Mouse (Mus musculus): ENCODE measurements around the gene Apol7b. TPM values are rescaled to one million over a fixed set of nuclear protein-coding genes. Genes with fewer than 3 reads are reported as not detected.
"Not testable (repeated sequence)": the region's sequence is repeated elsewhere in the genome, so short reads cannot be mapped to it uniquely, and the experiment has no call there.

The Apol7b gene
- polyA plus RNA-seq, 1 experiment from 2014 or later, result not detected

DNA sequence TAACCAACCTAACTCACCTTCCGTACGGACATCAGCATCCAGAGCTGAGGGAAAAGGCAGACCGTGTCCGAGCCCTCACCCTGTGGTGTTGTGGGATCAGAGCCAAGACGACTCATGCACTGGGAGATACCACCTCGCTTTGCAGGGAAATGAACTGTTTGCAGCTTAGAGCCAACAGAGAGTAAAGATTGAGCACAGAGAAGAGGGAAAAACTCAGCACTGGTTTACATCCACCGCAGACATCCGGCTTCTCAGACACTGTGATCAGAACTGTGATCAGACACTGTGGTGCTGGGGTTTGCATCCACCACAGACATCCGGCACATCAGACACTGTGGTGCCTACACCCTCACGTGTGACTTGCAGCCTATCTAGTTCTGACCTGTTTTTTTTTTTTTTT, 40.9 kb downstream of the Apol7b start:
- H3K4me1 ChIP-seq (ENCODE audit: control insufficient read depth, insufficient read depth, low read length); H3K36me3 ChIP-seq (ENCODE audit: control insufficient read depth, insufficient read depth, low read length); H3K9me3 ChIP-seq (ENCODE audit: control insufficient read depth, low read depth, low read length); H3K4me3 ChIP-seq (ENCODE audit: low read depth, low read length); ATAC-seq (ENCODE audit: insufficient number of reproducible peaks, insufficient read depth, low FRiP score, low read depth); H3K9ac ChIP-seq (replicated peaks; ENCODE audit: low read depth, low read length); H3K27ac ChIP-seq (ENCODE audit: low read length); H3K4me2 ChIP-seq (replicated peaks; ENCODE audit: low read depth, low read length); H3K27me3 ChIP-seq (ENCODE audit: control insufficient read depth, insufficient read depth, low read length): not testable (repeated sequence)
- 65% methylated on average over 10 of the region's 10 CpGs for WGBS

DNA sequence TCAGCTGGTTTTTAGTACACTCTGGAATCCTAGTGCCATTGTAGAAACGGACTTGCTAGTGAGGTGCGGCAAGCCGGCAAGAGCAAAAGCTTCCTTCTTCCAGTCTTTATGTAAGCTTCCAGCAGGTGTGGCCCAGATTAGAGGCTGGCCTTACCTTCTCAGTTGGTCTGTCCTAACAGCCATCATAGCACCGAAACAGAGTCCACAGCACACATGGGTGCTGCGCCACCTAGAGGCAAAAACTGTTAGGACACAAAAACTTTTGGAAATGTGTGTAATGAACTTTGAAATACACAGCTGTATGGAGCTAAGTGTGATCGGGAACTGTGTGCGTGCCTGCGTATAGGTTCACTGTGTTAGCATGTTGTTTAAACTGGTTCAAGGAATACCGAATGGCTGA, 48.3 kb downstream of the Apol7b start, which contains the start of gene Apol7a:
Gene Apol7a (minus strand): TSS at position 84 of the 400 bp plus-strand sequence.
- not testable (repeated sequence) for H3K4me2 ChIP-seq (replicated peaks; ENCODE audit: low read depth, low read length); ATAC-seq (ENCODE audit: insufficient number of reproducible peaks, insufficient read depth, low FRiP score, low read depth); H3K4me1 ChIP-seq (ENCODE audit: control insufficient read depth, insufficient read depth, low read length); H3K4me3 ChIP-seq (ENCODE audit: low read depth, low read length); H3K9me3 ChIP-seq (ENCODE audit: control insufficient read depth, low read depth, low read length); H3K9ac ChIP-seq (replicated peaks; ENCODE audit: low read depth, low read length); H3K27me3 ChIP-seq (ENCODE audit: control insufficient read depth, insufficient read depth, low read length); H3K36me3 ChIP-seq (ENCODE audit: control insufficient read depth, insufficient read depth, low read length)
- WGBS, result 53% methylated on average over 9 of the region's 9 CpGs
- peak within 1 kb of the TSS; percentile 30; the same call in 1 of the 2 replicates for H3K27ac ChIP-seq (ENCODE audit: low read length)

DNA sequence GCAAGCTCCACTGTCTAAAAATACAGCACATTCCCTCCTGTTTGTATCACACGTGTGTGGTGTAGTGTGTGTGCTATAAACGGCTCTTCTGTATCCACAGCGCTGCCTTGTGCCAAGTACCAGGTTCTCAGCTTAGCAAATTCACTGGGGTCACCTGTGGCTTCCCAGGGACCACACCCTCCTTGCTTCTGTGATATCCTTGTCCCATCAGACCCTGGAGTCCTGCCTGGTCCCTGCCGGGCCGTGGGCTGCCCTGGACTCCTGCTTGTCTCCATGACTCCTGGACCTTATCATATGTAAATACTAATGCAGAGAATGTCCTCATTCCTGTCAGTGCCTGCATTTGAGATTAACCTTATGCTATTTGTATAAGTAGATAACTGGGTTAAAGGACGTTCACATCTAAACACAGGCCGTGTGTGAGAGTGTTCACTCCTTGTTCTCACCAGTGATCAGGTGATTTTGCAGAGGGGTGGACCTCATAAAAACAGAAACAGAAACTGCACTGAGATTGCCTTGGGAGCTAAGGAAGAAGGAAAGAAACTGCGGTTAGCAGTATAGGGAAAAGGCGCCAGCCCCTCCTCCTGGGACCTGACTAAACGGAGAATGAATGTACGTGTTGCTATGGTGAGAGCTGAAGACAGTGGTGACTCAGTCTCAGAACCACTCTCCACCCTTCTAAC, 49.7 kb downstream of the Apol7b start:
- not testable (repeated sequence) for H3K4me2 ChIP-seq (replicated peaks; ENCODE audit: low read depth, low read length); H3K4me3 ChIP-seq (ENCODE audit: low read depth, low read length); H3K27ac ChIP-seq (ENCODE audit: low read length); H3K27me3 ChIP-seq (ENCODE audit: control insufficient read depth, insufficient read depth, low read length); H3K4me1 ChIP-seq (ENCODE audit: control insufficient read depth, insufficient read depth, low read length); H3K9me3 ChIP-seq (ENCODE audit: control insufficient read depth, low read depth, low read length); H3K9ac ChIP-seq (replicated peaks; ENCODE audit: low read depth, low read length); H3K36me3 ChIP-seq (ENCODE audit: control insufficient read depth, insufficient read depth, low read length)
- WGBS, result 37% methylated on average over 11 of the region's 11 CpGs
- peak; percentile 83 for ATAC-seq (ENCODE audit: insufficient number of reproducible peaks, insufficient read depth, low FRiP score, low read depth)

DNA sequence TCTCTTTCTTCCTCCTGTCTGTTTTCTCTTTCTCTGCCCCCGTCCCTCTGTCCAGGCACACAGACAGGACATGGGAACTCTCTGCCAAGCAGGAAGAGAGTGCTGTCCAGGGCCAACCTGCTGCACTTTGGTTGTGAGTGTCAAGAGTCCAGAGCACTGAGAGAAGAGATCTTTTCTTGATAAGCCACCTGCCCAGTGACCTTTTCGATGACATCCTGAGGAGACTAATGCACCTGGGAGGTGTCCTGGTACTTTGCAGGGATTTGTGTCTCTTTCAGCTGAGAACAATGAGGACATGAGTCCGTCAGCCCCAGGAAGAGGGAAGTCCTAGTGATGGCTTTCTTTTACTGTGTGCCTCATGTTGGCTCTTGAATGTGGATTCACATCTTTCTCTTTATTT, 53.5 kb downstream of the Apol7b start:
- not testable (repeated sequence) for H3K9me3 ChIP-seq (ENCODE audit: control insufficient read depth, low read depth, low read length); H3K36me3 ChIP-seq (ENCODE audit: control insufficient read depth, insufficient read depth, low read length); H3K27ac ChIP-seq (ENCODE audit: low read length); H3K4me2 ChIP-seq (replicated peaks; ENCODE audit: low read depth, low read length); H3K9ac ChIP-seq (replicated peaks; ENCODE audit: low read depth, low read length); H3K27me3 ChIP-seq (ENCODE audit: control insufficient read depth, insufficient read depth, low read length); H3K4me1 ChIP-seq (ENCODE audit: control insufficient read depth, insufficient read depth, low read length); ATAC-seq (ENCODE audit: insufficient number of reproducible peaks, insufficient read depth, low FRiP score, low read depth); H3K4me3 ChIP-seq (ENCODE audit: low read depth, low read length)
- WGBS, result 60% methylated on average over 3 of the region's 3 CpGs

DNA sequence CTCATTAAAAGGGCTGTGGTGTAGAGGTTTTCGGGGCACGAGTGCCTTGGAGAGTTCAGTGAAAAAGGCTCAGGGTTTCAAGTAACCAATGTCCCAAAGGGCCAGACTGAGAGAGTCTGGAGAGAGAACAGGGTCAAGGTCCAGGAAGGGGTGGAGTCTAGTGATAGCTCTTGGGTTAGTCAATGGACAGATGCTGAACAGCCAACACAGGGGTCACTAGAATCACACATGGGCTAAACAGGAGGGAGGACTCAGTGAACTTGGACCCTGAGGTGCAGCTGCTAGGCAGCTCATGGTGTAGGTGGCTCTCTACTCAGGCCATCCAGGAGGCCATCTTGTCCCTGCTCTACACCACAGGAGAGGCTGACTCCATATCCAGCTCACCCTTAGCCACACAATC, 59.8 kb downstream of the Apol7b start:
- no peaks in the 10 kb centered on the region for H3K9me3 ChIP-seq (ENCODE audit: control insufficient read depth, low read depth, low read length)
- no peak for ATAC-seq (ENCODE audit: insufficient number of reproducible peaks, insufficient read depth, low FRiP score, low read depth)
- no peaks in the 10 kb centered on the region for H3K4me1 ChIP-seq (ENCODE audit: control insufficient read depth, insufficient read depth, low read length)
- H3K9ac ChIP-seq (replicated peaks; ENCODE audit: low read depth, low read length), result no peak overlapping the region
- 86% methylated on average over 2 of the region's 2 CpGs for WGBS
- H3K36me3 ChIP-seq (ENCODE audit: control insufficient read depth, insufficient read depth, low read length), result no peaks in the 10 kb centered on the region
- no peak overlapping the region for H3K4me3 ChIP-seq (ENCODE audit: low read depth, low read length)
- H3K4me2 ChIP-seq (replicated peaks; ENCODE audit: low read depth, low read length), result no peak overlapping the region
- no peaks in the 10 kb centered on the region for H3K27me3 ChIP-seq (ENCODE audit: control insufficient read depth, insufficient read depth, low read length)
- H3K27ac ChIP-seq (ENCODE audit: low read length), result no peak overlapping the region

DNA sequence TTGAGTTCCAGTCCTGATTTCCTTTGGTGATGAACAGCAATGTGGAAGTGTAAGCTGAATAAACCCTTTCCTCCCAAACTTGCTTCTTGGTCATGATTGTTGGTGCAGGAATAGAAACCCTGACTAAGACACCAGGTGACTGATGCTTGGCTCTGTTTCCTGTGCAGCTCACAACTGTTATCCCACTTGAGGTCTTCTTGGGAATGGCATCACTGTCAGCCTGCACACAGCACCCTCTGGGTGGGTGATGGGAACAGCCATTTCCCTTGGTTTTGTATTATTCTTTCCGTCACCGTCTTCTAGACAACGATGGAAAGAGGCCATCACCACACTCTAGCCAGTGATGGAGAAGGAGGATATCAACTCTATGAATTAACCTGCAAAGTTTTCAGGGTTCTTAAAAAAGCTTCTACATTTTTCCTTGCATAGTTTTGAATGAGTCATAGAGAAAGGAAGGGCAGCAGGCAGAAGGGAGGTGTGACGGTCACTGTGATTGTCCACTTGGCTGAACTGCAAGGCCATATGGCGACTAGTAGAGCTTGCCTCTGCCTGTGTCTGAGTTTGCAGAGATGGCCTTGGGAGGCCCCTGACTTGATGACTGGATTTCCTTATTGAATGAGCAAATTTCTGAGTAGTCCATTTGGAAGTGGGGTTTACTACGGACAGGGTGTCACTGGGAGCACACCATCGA, 62.8 kb downstream of the Apol7b start:
- no peaks in the 10 kb centered on the region for H3K27me3 ChIP-seq (ENCODE audit: control insufficient read depth, insufficient read depth, low read length)

DNA sequence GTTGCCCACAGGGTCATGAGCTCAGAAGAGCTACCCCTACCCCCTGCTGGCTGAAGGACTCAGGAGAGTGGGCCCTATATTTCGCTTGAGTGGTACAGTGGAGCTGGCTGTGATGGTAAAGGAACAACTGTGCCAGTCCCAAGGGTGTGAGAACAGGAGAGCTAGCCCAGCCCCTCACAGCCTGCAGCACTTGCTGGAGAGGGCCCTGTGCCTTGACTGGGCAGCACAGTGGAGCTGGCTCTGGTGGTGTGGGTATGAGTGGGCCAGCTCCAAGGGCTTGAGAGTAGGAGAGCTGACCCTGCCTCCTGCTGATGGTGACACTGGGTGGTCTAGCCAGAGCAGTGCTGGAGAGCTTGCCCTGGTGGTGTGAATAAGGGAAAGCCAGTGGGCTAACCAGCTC, 64.4 kb downstream of the Apol7b start:
- peak; percentile 42; the same call in 1 of the 2 replicates for ATAC-seq (ENCODE audit: insufficient number of reproducible peaks, insufficient read depth, low FRiP score, low read depth)
- no peaks in the 10 kb centered on the region for H3K9me3 ChIP-seq (ENCODE audit: control insufficient read depth, low read depth, low read length)
- 56% methylated on average over 1 of the region's 1 CpGs for WGBS
- no peaks in the 10 kb centered on the region for H3K27me3 ChIP-seq (ENCODE audit: control insufficient read depth, insufficient read depth, low read length)
- no peak overlapping the region for H3K9ac ChIP-seq (replicated peaks; ENCODE audit: low read depth, low read length)
- no peaks in the 10 kb centered on the region for H3K36me3 ChIP-seq (ENCODE audit: control insufficient read depth, insufficient read depth, low read length)
- H3K4me1 ChIP-seq (ENCODE audit: control insufficient read depth, insufficient read depth, low read length), result no peaks in the 10 kb centered on the region
- H3K4me3 ChIP-seq (ENCODE audit: low read depth, low read length), result no peak overlapping the region
- no peak overlapping the region for H3K27ac ChIP-seq (ENCODE audit: low read length)
- no peak overlapping the region for H3K4me2 ChIP-seq (replicated peaks; ENCODE audit: low read depth, low read length)

More for the DNA sequence above, 62.8 kb downstream of the Apol7b start:
- no peak overlapping the region for H3K4me3 ChIP-seq (ENCODE audit: low read depth, low read length)
- H3K9ac ChIP-seq (replicated peaks; ENCODE audit: low read depth, low read length), result no peak overlapping the region
- no peak for ATAC-seq (ENCODE audit: insufficient number of reproducible peaks, insufficient read depth, low FRiP score, low read depth)
- WGBS, result 88% methylated on average over 7 of the region's 7 CpGs
- H3K4me1 ChIP-seq (ENCODE audit: control insufficient read depth, insufficient read depth, low read length), result no peaks in the 10 kb centered on the region
- no peak overlapping the region for H3K27ac ChIP-seq (ENCODE audit: low read length)
- H3K9me3 ChIP-seq (ENCODE audit: control insufficient read depth, low read depth, low read length), result no peaks in the 10 kb centered on the region
- no peaks in the 10 kb centered on the region for H3K36me3 ChIP-seq (ENCODE audit: control insufficient read depth, insufficient read depth, low read length)
- H3K4me2 ChIP-seq (replicated peaks; ENCODE audit: low read depth, low read length), result no peak overlapping the region

DNA sequence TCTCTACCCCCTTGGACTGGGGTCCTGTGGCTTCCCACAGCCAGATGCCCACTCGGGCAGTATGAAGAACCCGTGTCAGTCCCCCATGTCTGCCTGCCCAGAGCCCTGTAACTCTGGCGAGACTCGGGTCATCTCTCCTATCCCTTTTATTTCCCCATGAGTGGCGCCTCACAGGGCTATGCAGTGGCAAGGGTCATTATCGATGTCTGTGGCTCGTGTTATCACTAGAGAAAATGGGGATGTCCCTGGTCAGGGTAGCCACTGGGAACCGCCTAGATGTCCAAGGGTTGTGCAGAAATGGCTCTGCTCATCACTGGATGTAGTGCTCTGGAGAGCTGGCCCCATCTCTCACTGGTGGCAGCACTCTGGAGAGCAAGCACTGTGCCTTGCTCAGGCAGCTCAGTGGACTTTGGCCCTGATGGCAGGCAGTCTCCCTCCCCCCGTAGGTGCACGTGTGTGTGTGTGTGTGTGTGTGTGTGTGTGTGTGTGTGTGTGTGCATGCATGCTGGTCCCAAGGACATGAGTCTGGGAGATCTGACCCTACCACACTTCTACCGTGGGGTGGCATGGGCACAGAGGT, 64.9 kb downstream of the Apol7b start:
- WGBS, result 82% methylated on average over 11 of the region's 11 CpGs
- no peaks in the 10 kb centered on the region for H3K9me3 ChIP-seq (ENCODE audit: control insufficient read depth, low read depth, low read length)
- H3K4me2 ChIP-seq (replicated peaks; ENCODE audit: low read depth, low read length), result no peak overlapping the region
- peak; percentile 28; the same call in 1 of the 2 replicates for ATAC-seq (ENCODE audit: insufficient number of reproducible peaks, insufficient read depth, low FRiP score, low read depth)
- H3K4me3 ChIP-seq (ENCODE audit: low read depth, low read length), result no peak overlapping the region
- H3K9ac ChIP-seq (replicated peaks; ENCODE audit: low read depth, low read length), result no peak overlapping the region
- no peaks in the 10 kb centered on the region for H3K36me3 ChIP-seq (ENCODE audit: control insufficient read depth, insufficient read depth, low read length)
- H3K27ac ChIP-seq (ENCODE audit: low read length), result no peak overlapping the region
- H3K4me1 ChIP-seq (ENCODE audit: control insufficient read depth, insufficient read depth, low read length), result no peaks in the 10 kb centered on the region
- no peaks in the 10 kb centered on the region for H3K27me3 ChIP-seq (ENCODE audit: control insufficient read depth, insufficient read depth, low read length)
